Mouse (Mus musculus) liver, adult (tissue): ENCODE results near the gene Mok.

ENCODE experiments used
- GATA4 ChIP-seq: IDR thresholded peaks from 2 replicates; pipeline ENCODE4 v1.6.1; 2014; ENCODE audit warnings: mild to moderate bottlenecking, low read length; ENCODE audit not compliant: insufficient replicate concordance

Mok gene

DNA sequence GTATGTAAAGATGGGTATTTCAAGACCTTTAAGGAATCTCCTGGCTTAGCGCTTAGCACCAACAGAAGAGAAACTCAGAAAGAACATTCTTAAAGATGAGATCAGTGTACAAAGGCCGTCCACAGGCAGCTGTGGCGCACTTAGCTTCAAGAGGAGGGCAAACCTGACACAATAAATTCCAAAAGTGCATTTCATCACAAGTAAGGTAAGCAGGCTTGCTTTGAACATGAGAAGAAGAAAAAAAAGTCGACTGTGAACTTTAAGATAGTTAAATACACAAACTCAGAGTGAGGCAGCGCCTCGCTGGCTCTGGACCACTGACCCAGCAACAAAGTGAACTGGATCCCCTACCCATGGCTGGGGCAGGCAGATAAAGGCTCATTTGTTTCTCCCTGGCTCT is 4.0 kb downstream of the Mok start:
- no peak for TF ChIP-seq GATA4

DNA sequence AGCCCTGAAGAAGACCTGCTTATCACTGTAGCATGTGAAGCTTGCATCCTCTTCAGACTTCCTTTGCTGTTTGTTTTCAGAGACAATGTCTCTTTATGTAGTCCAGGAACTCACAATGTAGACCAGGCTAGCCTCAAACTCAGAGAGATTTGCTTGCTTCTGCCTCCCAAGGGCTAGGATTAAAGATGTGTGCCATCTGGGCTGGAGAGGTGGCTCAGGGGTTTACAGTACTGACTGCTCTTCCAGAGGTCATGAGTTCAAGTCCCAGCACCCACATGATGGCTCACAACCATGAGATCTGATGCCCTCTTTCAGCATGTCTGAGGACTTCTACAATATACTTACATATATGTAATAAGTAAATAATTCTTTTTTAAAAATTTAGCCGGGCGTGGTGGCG is 5.6 kb downstream of the Mok start:
- TF ChIP-seq GATA4 = no peak

DNA sequence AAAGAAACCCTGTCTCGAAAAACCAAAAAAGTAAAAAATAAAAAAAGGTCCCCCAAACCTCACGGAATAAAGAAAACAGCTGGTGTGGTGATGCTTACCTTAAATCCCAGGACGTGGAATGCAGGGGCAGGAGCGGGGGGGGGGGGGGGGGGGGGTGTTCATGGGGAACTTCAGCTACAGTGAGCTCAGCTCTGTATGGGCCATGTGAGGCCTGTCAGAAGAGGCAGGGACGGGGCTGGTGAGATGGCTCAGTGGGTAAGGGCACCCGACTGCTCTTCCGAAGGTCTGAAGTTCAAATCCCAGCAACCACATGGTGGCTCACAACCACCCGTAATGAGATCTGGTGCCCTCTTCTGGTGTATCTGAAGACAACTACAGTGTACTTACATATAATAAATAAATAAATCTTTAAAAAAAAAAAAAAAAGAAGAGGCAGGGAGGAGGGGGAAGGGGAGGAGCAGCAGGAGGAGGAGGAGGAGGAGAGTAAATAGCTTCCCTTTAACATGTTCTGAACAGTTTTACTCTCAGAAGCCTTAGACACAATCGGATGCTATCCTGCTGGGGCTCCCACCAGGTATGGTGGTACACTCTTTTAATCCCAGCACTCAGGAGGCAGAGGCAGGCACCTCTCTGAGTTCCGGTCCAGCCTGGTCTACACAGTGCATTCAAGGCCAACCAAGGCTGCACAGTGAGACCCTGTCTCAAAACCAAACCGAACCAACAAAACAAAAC is 10.3 kb downstream of the Mok start:
- no peak for TF ChIP-seq GATA4

DNA sequence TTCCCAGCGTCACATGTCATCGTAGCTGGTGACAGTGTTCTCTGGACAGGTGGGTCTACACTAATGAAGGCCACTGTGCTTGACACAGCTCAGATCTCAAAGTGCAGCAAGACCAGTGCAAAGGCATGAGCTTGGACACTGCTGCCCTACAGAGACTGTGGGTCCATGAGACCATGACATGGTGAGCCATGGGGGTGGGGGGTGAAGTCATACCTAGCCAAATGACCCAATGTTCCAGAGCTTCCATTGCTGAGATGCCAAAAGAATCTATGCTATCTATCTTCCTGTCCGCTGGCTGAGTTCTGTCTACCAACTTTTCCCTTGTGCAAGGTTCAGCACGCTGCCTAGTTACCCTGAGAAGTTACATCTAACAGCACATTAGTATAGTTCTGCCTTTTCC is 11.8 kb downstream of the Mok start:
- TF ChIP-seq GATA4 = no peak

DNA sequence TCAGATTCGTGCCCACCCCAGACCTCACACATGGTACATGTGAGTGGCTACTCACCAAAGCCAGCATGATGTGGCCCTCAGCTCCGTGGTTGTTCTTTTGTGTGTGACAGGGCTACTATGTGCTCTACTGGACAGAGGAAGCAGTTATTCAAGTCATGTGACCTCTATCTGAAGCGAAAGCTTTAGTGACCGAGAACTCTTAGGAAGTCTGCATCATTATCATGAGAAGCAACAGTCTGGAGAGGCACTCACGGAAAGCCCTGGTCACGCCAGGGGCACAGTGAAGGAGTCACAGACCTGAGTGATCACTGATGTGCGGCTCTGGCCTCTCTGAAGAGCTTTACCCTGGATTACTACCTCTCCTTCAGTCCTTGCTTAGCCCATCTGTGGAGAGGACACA is 18.4 kb downstream of the Mok start:
- no peak for TF ChIP-seq GATA4

DNA sequence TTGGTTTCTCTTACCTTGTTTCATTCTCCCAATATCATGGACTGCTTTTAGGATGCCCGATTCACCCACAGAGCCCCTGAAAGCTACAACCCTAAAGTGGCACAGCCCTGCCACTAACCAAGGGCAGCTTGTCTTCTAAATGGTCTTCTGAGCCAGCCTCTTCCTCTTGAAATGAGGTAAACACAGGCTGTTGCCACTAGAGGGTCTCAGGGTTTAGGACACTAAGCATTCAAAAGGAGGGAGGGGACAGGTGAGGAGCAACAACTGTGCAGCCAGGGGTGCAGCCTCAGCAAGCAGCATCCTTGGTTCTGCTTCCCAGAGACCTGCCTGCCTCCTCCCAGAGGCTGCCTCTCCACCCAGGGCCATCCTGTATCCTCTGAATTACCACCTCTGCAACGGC is 19.0 kb downstream of the Mok start:
- TF ChIP-seq GATA4 = no peak

DNA sequence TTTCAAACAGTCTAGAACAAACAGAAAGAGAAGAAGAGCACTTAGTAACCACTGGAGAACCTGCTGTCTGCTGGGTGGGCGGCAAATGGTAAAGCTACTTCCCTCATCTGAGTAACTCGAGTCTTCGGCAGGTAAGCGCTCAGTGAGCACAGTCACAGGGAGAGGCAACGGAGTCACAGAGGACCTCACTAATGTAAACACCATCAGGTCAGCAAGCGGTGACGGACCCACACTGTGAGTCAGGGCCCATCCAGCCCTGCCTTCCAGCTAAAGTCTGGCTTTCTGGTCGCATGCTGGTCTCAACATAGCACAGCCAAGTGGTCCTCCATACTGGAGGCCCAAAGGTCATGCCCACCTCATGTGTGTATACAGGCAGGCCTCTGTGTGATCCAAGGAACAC is 21.4 kb downstream of the Mok start:
- TF ChIP-seq GATA4 = no peak

DNA sequence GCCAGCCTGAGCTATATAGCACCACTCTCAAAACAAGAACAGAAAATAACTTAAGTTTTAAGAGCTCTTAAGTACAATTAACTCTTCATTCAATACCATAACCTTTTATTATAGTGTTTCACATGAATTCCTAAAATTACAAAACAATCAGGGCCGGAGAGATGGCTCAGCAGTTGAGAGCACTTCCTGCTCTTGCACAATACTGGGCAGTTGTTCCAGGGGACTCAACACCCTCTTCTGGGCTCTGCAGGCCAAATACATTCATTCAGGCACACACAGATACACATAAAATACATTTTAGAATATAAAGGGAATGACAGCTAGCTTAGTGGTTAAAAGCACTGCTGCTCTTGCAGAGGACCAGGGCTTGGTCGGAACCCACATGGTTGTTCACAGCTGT is 23.9 kb downstream of the Mok start:
- no peak for TF ChIP-seq GATA4

DNA sequence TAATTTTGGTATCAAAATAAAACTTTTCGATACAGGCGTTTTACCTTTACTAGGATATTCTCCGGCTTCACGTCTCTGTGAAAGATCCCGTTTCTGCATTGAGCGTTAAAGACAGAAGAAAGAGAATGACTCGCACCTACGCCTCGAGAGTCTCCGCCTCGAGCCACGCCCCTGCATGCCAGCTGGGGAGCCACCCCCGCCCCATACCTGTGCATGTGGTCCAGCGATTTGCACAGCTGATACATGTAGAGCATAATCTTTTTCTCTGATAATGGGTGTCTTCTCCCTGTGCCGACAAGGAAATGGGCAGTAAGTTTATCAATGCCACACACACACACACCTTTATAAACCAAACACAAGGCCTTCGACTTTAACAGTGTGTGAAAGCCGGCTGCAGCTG is 25.8 kb downstream of the Mok start:
- no peak for TF ChIP-seq GATA4

DNA sequence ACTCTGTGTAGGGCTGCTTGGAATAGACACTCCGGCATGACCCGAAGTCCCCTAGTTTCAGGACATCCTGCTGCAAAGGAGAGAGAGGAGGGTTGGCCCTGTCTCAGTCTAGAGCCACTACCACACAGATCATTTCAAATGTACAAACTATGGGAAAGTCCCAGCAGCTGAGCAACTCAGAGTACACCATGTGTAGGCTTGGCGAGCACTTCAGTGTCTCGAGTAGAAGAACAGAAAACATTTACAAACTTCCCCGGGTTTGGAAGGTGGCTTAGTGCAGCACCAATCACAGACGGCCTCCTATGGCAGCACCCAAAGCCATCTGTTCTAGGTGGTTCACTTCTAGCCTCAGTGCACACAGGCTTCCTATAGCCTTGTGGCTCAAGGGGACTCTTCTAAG is 27.1 kb downstream of the Mok start:
- TF ChIP-seq GATA4 = no peak

DNA sequence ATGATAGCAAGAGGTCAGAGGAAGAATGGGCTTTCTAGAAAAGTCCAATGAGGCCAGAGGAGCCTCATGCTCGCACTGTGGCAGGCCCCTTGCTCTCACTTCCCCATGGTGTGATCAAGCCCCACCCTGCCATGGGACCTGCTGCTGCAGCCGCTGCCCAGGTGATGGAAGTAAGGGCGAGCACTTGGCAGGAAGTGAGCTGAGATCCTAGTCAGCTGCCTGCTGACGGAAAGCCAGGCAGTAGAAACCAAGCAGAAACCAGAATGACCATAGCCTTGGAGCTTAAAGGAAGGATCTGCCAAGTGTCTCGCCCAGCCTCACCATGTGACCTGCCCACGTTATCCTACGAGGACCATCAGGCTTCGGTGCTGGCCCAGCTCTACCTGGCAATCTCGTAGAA is 27.6 kb downstream of the Mok start:
- no peak for TF ChIP-seq GATA4

DNA sequence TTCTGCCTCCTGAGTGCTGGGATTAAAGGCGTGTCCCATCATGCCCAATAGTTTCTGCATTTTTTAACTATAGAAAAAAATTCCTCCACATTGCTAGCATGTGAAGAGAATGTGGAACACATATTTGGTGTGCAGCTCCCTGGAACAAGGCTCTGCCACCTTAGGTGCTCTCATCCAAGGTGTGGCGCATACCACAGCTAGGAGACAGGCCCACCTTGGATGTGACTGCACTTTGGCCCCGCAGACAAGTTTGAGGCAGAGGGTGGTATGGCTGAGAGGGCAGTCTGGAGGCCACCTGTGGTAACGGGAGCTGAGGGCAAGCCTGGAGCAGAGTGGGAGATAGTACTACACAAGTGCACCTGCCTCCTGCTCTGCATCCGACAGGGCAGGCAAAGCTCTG is 31.9 kb downstream of the Mok start:
- no peak for TF ChIP-seq GATA4

DNA sequence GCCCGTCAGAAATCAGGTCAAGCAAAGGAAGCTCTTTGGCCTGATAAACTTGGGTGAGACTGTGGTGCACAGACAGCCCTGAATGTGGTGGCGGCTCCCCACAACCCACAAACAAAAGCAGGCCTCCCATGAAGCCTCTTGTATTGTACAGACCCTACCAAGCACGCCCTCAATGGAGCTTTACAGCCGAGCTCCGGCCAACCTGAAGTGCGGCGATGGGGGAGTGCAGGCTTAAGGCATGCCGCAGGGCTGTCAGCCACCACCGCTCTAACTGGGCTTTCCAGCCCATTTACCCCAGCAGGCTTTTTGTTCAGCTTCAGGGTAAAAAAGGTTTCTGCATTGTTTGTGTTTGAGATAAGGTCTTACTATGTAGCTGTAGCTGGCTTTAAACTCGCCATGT is 32.3 kb downstream of the Mok start:
- TF ChIP-seq GATA4 = no peak

DNA sequence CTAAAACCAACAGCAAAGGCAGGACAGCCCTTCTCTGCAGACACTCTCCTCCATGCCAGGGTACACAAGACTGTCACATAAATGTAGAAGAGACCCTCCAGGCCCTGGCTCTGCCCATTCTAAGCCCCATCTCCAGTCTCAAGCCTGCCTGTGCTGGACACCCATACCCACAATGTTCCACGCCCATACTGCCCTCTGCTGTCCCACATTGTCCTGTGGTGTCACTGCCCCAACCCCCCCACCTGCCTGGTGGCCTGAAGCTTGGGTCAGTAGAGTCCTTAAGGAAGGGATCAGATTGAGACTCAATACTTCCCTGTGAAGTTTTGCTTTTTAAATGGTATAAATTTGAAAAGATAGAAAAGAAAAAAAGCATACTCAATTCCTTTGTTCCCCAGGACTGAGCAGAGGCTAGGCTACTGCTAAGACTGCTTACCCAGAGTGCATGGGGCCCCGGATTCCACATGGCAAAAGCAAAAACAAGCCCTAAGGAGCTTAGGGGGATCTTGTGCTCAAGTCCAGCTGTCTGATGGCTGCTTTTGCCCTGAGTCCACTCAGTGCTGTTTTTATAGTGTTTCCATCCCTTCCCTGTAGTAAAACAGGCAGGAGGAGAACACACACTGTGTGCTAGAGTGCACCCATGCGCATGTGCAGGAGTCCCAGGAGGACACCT is 34.3 kb downstream of the Mok start:
- TF ChIP-seq GATA4 = no peak

DNA sequence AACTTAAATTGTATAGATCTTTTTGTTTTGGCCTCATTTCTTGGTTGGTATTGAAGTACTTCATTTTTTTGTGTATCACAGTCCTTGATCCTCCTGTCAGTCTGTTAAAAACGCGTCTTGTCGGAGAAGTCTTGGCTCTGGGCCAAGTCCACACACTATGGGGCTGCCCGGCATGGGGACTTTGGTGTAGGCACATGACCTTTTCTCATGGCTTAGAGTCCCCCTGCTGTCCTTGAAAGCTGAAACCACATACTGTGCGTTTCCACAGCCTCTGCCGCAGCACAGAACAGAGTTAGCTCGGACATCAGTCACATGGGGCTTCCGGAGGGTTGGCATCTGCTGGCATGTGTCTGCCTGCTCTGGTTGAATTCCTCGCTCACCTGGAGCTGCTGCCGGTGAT is 36.5 kb downstream of the Mok start:
- no peak for TF ChIP-seq GATA4

DNA sequence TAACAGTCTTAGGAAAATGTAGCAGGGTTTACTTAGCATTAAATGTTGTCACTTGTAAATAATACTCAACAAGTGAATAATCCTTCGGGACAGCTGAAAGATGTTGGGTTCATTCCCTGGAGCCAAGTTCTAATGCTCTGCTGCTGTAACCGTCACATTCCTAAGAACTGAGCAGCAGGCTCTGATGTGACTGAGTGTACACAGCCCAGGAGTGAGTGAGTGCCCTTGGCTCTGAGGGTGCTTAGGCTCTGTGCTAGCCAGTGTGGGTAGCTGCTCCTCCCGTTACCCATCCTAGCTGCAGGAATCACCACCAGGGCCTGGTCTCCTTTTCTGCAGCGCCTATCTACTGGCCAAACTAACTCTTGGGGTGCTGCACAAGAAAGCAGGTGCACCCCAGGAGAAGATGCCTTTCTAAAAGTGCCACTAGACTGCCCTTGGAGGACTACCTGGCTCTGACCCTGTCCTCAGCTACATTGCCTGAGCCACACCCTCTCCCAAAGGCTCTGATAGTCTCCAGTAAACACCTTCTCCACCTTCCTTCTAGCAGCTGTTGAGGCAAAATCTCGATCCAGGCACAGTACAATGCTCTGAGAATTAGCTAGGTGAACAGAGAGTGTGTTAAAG is 38.0 kb downstream of the Mok start:
- no peak for TF ChIP-seq GATA4
